Mouse (Mus musculus): ENCODE measurements at regions not wholly inside any gene's neighbourhood (a gene's known extent, or its start where the extent isn't known, plus 50 kb on each side); places are given as distances from the start of the nearest gene placed in this dataset.

DNA sequence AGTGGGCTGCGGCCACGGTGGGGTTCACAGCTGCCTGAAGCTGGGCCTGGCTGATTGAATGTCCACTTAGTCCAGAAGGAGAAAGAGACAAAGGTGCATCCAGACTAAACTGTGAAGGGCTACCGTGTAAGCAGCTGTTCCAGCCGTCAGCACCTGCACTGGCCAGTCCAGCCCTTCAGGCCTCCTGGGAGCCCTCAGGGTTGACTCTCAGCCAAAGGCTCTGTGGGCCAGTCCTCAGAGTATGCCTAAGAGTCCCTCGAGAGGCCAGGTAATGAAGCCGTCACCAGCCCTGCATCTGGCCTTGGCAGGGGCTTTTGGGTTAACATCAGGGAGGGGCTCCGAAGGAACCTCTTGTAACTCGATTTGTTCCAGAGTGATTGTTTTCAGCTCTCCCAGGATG, 187.4 kb downstream of the Gpd2 start:
- no peak for DNase-seq

- DNase-seq = no peak
Observed at GRCm38 (mm10) chr2:57425439-57425838, 188.0 kb downstream of the Gpd2 start.

DNA sequence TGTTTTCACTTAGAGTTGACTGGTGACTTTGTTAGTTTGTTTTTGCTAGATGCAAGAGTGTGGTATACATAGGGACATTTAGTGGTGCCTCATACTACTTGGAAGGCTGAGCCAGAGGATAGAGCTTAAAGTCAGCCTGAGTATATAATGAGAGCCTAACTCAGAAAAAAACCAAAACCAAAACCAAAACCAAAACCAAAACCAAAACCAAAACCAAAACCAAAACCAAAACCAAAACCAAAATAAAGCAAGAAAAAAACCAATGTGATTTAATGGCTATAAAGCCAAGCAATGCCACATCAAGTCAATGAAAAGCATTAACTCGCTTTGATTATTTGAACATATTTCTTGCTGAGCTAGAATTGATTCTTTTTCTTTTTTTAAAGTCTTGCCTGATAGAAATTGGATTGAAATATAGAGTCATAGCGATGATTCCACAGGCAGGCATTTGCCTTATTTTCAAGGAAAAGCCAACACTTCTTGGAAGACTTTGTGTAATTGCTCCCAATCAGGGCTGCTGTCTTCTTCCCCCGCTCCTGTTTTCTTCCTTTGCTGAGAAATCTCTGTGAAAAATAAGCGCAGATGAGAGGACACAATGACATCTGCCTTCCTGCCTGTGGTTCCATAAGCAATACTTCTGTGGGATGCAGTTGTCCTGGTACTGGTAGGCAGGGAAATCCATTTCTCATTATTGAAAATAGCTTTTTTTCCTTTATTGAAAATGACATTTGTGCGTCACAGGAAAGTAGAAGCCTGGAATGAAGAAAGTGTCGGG, 213.7 kb downstream of the Gpd2 start:
- no peak for DNase-seq

DNA sequence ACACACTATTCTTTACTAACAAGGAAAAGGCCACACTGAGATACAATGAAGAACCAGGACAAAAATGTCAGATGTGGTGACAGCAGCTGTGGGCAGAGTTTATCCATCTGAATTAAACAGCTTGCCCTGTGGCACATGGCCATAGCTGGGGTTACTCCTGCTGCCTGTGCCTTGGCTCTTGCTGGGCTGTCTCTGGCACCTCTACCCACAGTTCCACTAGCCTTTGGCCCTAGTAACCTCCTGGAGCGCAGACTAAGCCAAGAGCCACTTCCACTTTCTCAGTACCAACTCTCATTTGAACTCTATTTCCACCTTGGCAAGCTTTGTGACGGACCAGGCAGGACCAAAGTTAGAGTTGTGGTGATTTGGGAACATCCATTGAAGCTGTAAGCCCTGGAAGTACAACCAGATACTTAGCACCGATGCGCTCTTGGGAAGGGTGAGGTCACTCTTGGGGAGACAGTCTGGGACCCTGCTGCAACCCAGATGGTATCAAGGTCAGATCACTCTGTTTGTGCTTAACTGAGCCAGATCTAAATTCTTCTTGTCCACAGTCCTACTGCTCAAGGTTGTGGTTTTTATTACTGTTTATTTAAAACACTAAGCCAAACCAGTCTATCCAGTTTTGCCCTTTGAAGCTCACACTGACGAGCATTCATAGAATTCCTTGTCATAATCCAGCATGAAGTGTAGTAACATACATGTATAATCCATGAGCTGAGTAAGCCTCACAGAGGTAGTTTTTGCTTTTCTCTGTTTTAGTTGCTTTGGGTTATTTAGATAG, 216.7 kb downstream of the Gpd2 start:
- DNase-seq = peak; percentile 23

- DNase-seq = no peak
Observed at GRCm38 (mm10) chr2:57459901-57460300, 222.5 kb downstream of the Gpd2 start.

- DNase-seq = no peak
Observed at GRCm38 (mm10) chr2:57473873-57474272, 236.4 kb downstream of the Gpd2 start.

DNA sequence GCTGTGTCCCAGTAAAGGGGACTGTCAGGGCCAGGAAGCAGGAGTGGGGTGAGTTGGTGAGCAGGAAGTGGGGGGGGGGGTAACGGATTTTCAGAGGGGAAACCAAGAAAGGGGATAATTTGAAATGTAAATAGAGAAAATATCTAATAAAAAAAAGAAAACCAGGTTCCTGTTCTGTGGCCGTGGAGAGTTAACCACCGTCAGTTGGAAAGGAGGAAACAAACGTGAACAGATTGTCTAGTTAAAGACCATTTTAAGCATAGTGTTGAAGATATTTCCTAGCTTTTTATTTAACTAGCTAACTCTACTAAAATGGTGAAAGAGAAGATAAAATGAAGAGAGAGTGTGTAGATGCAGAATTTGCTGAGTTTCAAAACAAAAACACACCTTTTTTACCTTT, 254.7 kb downstream of the Gpd2 start:
- no peak for DNase-seq

DNA sequence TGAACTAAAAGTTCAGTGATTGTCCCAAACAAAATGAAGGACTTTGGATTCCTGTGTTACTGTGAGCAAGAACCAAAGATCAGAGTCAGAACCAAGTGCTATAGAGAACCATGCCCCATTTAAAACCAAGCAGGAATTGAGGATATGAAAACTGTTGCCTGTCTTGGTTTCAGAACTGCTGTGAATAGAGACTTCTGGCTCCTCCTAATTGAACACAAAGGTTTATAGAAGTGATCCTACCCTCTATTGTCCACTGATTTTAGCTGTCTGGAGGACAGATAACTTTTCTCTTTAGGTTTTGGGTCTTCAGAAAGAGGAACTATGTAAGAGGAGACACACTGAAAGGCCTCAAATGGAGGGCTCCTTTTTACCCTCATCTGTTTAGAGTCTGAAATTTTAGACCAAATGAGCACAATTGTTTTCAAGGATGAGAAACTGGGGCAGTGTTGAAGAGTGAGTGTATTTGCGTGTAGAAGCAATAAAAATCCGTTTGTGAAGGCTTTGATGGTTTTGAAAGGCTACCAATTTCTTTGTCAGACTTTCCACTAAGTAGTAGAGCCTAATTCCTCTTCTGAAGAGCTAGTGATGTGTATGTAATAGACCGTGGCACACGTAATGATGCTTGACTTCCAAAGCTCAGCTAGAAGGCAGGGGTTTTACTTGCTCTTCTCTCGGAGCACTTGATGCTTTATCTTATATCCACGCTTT, 255.6 kb downstream of the Gpd2 start:
- no peak for DNase-seq

DNA sequence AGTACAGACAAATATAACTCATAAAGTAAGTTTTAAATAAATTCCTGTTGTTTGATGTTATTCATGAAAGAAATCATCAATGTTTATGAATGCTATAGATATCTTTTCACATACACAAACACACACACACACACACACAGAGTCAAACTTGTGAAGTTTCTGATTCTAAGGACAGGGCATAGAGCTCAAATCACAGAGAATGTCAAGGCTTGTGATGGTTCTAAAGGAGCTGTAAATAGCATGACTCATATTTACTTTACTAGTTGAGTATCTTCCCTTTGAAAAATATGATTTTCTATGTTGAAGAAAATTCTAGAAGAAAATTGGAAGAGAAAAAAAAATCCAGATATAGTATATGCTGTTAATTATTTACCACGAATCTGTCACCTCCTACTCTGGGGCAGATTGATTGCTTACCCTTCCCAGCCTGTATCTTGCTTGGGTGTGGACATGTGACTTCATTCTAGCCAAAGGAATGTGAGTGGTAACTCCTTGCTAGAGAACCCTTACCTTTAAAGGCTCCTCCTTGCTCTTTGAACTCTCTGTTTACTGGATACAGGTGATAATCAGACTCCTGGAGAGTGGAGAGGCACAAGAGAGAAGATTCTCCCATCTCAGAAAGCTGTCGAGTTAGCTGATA, 259.0 kb downstream of the Gpd2 start:
- DNase-seq = no peak

DNA sequence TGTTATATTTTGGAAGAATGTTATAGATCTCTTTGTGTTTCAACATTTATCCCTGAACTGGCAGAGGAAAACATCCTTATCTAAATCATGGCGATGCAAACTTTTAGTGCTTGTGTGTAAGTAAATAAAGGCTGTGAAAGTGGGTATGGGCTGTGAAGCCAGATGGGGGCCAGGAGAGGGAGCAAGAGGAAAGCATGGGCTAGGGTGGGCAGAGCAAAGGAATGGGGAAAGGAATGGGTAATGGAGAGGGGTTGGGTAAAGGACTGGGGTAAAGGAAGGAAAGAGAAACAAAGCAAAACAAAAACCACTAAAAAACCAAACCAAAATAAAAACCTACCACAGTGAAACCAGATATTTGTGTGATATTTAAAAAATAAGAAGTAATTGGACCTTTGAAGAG, 260.5 kb downstream of the Gpd2 start:
- DNase-seq = no peak

GRCm38 (mm10) chr2:57504678-57505077, 267.2 kb downstream of the Gpd2 start:
- DNase-seq = peak; percentile 5

GRCm38 (mm10) chr2:57522465-57522864, 285.0 kb downstream of the Gpd2 start:
- no peak for DNase-seq

- DNase-seq = no peak
Observed at GRCm38 (mm10) chr2:57522983-57523382, 285.5 kb downstream of the Gpd2 start.

DNA sequence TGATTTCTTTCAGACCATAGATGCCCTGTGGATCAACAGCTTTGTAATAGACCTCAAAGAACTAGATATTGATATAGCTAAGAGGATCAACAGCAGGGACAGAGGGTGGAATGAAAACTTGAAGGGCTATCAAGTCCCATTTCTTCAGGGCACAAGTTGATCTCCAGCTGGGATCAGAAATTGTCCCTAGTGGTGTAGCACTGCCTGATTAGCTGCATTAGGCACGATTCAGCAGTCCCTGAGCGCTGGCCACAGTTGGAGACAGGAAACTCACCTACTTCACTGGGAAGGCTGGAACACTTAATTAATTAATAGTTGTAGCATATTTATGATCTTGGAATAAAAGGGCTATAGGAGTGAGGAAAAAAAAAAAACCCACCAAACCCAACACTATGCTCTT, 290.5 kb downstream of the Gpd2 start:
- DNase-seq = no peak

DNA sequence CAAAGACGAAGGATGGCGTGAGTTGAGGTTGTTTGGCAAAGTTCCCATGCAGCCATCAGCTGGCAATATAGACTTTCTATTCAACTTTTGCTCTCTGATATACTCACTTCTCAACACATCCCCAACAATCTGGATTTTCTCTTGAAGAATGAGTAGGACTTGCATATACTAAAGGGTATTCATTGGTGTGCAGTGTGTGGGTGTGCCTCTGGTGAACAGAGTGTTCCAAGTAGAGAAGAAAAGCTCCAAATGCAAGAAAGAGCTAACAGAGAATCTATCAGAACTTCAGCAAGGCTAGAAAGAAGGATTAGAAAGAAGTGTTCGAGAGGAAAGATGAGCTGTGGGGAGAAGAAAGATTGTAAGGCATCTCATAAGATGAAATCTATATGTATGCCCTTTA, 302.4 kb downstream of the Gpd2 start:
- no peak for DNase-seq

- no peak for DNase-seq
Observed at GRCm38 (mm10) chr2:57565258-57565657, 327.8 kb downstream of the Gpd2 start.

- no peak for DNase-seq
Observed at GRCm38 (mm10) chr2:57566103-57566502, 328.7 kb downstream of the Gpd2 start.

DNA sequence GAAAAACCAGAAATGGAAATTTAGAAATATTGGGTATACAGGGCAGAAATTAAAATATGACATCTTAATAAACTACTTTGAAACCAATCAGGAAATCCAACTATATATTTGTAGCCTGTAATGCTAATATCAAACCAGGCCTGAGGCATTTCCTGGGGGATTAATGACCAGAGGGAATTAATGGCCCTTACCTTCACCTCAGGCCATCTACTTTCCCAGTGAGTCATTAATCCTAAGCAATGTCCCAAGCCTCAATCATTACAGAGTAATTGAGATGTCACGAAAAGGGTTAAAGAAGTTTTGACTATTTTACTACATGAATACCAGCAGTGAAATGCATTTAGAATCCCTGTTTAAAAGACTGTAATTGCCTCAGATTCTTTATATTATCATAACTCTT, 329.7 kb downstream of the Gpd2 start:
- DNase-seq = no peak

DNA sequence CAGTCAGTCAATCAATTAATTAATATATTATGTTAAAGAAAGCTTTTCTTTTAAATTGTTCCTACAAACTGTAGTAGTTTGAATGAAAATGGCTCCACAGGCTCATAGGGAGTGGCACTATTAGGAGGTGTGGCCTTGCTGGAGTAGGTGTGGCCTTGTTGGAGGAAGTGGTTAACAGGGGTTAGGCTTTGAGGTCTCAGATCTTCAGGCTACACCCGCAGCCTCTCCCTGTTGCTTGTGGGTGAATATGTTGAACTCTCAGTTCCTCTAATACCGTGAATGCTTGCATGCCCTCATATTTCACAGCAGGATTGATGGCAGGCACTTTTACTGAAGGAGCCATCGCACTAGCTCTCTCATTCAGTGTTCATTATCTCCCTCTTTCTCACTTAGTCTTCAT, 349.6 kb downstream of the Gpd2 start:
- DNase-seq = no peak

DNA sequence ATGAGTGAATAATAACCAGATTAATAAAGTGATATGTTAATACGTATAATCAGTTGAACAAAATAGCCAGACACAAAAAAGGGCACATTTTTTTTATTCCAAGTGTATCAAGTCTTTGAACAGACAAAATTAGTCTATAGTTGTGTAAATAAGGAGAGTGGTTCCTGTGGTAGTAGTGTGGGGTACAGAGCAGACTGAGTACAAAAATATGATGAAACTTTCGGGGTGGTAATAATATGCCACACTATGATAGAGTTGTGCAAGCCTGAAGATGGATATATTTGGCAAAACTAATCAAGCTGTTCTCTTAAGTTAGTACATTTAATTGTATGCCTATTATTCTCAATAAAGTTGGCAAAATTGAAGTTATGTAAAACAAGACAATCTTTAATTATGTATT, 356.1 kb downstream of the Gpd2 start:
- DNase-seq = no peak

DNA sequence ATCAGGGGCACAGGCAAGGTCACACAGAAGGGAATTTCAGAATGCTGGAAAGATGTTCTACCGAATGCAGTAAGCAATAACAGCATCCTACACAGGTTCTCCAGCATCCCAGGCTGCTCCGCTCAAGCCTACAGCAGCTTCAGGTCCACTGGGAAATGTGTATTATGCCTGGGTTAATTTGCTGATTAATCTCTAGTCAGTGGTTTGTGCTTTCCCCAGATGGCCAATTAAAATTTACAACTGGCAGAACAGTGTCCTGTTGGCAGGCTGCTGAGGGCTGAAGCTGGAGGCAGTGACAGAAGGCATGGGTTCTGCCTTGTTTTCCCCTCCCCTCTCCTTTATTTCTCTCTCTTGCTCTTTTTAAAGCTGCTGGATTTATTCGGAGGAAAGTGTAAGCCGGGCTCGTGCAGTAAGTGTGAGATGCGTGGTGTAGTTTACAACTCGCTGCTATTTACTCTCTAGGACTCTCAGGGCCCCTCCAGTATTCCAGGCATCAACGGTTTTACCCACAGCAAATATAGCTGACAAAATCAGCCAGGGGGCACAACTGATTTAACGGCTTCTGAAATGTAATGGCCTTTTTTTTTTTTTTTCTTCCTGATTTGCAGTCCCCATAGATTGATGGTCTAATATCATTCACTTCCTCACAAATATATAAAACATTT, 360.4 kb downstream of the Gpd2 start:
- no peak for DNase-seq

GRCm38 (mm10) chr2:57611599-57611998, 374.2 kb downstream of the Gpd2 start:
- DNase-seq = no peak

DNA sequence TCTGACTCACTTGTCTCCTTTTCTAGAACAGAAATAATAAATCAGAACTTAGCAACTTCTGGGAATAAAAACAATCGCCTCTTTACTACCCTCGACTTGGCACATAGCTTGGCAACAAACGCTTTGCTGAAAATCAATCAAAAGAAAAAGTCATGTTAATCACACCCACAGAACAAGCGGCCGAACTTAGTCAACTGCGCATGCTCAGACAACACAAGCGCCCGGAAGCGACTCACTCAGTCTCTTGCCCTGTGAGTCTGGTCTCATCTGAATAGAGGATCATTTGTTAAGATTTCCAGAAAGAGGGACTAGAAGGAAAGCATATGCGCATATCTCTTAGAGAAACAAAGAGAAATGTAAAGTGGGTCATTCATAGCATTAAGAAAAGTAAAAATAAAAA, 375.8 kb downstream of the Gpd2 start:
- no peak for DNase-seq
